Mouse (Mus musculus) kidney, embryonic 14.5 days (tissue): ENCODE results near the gene Supt4a. TPM values are rescaled to one million over a fixed set of nuclear protein-coding genes. Genes with fewer than 3 reads are reported as not detected.
A peak's percentile ranks its signal among the peaks of the same experiment; 100 is the strongest.

ENCODE experiments used
- ATAC-seq: fragments of 200-750 bp; cut with Nextera tagmentation; 2 replicates; pipeline ENCODE4 v1.8.0; 2017; ENCODE audit warnings: moderate number of reproducible peaks, mild to moderate bottlenecking, moderate TSS enrichment, moderate library complexity; ENCODE audit not compliant: low FRiP score, low TSS enrichment
- H3K27ac ChIP-seq: fragments of 300-500 bp; sonication (generic); 2 replicates; pipeline ENCODE4 v1.5.1; 2014; ENCODE audit warnings: low read depth, mild to moderate bottlenecking, low read length, moderate library complexity, mixed read lengths
- H3K27me3 ChIP-seq: fragments of 300-500 bp; sonication (generic); 2 replicates; pipeline ENCODE4 v1.6.1; 2014; ENCODE audit warnings: mild to moderate bottlenecking, low read length; ENCODE audit not compliant: control insufficient read depth, insufficient read depth
- H3K36me3 ChIP-seq: fragments of 300-500 bp; sonication (generic); 2 replicates; pipeline ENCODE4 v1.6.1; 2014; ENCODE audit warnings: low read length, mixed read lengths; ENCODE audit not compliant: control insufficient read depth, insufficient read depth
- H3K4me1 ChIP-seq: fragments of 300-500 bp; sonication (generic); 2 replicates; pipeline ENCODE4 v1.6.1; 2014; ENCODE audit warnings: low read length, mixed read lengths; ENCODE audit not compliant: control insufficient read depth, insufficient read depth
- H3K4me2 ChIP-seq: fragments of 300-500 bp; sonication (generic); replicated peaks from 2 replicates; pipeline ENCODE4 v1.6.1; 2014; ENCODE audit warnings: low read depth, mild to moderate bottlenecking, low read length
- H3K4me3 ChIP-seq: fragments of 300-500 bp; sonication (generic); 2 replicates; pipeline ENCODE4 v1.5.1; 2014; ENCODE audit warnings: mild to moderate bottlenecking, low read length
- H3K9ac ChIP-seq: fragments of 300-500 bp; sonication (generic); 2 replicates; pipeline ENCODE4 v1.6.1; 2014; ENCODE audit warnings: low read depth, mild to moderate bottlenecking, low read length, moderate library complexity
- H3K9me3 ChIP-seq: fragments of 300-500 bp; sonication (generic); 2 replicates; pipeline ENCODE4 v1.6.1; 2016; ENCODE audit warnings: low read length; ENCODE audit not compliant: control insufficient read depth
- WGBS: fragments of 180-500 bp; shearing (Covaris S2); extraction: QIAGEN DNeasy Blood & Tissue Kit; methylation state at CpG from one replicate; pipeline ENCODE4 v1.1.7; 2014; 5-methylcytosine and 5-hydroxymethylcytosine counted together
- polyA plus RNA-seq: library from polyadenylated mRNA; unstranded; fragments of >200 nt; fragmentation: Nextera tagmentation; extraction: Ambion mirVana; gene quantifications from 2 replicates; pipeline ENCODE4 v1.2.1, GENCODE M21; 2014

The Supt4a gene
- polyA plus RNA-seq, 1 experiment from 2014 or later: 188 TPM

- Histone ChIP-seq H3K4me3 (peak overlapping the region; percentile 40), H3K27me3 (peaks cover 60% of the 10 kb centered on the region), H3K27ac (no peak overlapping the region), H3K36me3 (no peaks in the 10 kb centered on the region), H3K4me1 (peaks cover 6% of the 10 kb centered on the region; the same call in 1 of the 2 replicates), H3K4me2 (peak overlapping the region; percentile 90), H3K9me3 (no peaks in the 10 kb centered on the region), H3K9ac (peak overlapping the region; percentile 63)
- WGBS: under 1% methylated on average over 65 of the region's 65 CpGs
- ATAC-seq: peak; percentile 37
Measured at GRCm38 (mm10) chr11:87763988-87764876, 26.9 kb downstream of the Supt4a start.

DNA sequence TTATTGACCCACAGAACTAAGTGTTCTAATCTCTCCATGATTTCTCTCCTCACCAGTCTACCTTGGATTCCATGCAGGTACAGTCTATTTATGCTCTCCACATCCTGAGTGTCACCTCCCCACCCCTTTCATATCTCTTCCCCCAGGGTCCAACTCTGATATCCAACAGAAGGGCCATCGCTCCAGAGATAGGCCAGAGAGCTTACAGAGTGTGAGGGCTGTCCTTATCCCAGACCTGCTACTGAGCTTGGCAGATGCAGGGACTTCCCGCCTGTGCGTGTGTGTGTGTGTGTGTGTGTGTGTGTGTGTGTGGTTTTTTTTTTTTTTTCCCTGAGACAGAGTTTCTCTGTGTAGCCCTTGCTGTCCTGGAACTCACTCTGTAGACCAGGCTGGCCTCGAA is 31.4 kb downstream of the Supt4a start:
- Histone ChIP-seq H3K27ac (no peak overlapping the region), H3K4me2 (no peak overlapping the region), H3K4me3 (no peak overlapping the region), H3K9me3 (no peaks in the 10 kb centered on the region), H3K4me1 (peaks cover 5% of the 10 kb centered on the region; the same call in 1 of the 2 replicates), H3K9ac (no peak overlapping the region), H3K36me3 (no peaks in the 10 kb centered on the region), H3K27me3 (peaks cover 22% of the 10 kb centered on the region)
- 91% methylated on average over 4 of the region's 4 CpGs for WGBS
- ATAC-seq: no peak

GRCm38 (mm10) chr11:87770989-87771388 is 33.6 kb downstream of the Supt4a start:
- no peaks in the 10 kb centered on the region for H3K36me3 ChIP-seq
- 0 out of 2 replicates have a peak, but pooled peaks have one; percentile 32 for ATAC-seq
- WGBS: 51% methylated on average over 3 of the region's 3 CpGs
- peaks cover under 1% of the 10 kb centered on the region; the same call in 1 of the 2 replicates for H3K27me3 ChIP-seq
- no peak overlapping the region for H3K4me3 ChIP-seq
- no peaks in the 10 kb centered on the region for H3K9me3 ChIP-seq
- H3K27ac ChIP-seq: no peak overlapping the region
- H3K4me1 ChIP-seq: no peaks in the 10 kb centered on the region
- no peak overlapping the region for H3K4me2 ChIP-seq
- H3K9ac ChIP-seq: no peak overlapping the region

- Histone ChIP-seq H3K4me3 (no peak overlapping the region), H3K9ac (no peak overlapping the region), H3K9me3 (no peaks in the 10 kb centered on the region), H3K27me3 (no peaks in the 10 kb centered on the region), H3K4me2 (no peak overlapping the region), H3K27ac (no peak overlapping the region), H3K4me1 (peaks cover under 1% of the 10 kb centered on the region; the same call in 1 of the 2 replicates), H3K36me3 (no peaks in the 10 kb centered on the region)
- 90% methylated on average over 3 of the region's 3 CpGs for WGBS
- no peak for ATAC-seq
Measured at GRCm38 (mm10) chr11:87772354-87772753, 35.0 kb downstream of the Supt4a start.

- Histone ChIP-seq H3K9ac (peak overlapping the region; percentile 63), H3K4me1 (peaks cover 13% of the 10 kb centered on the region), H3K27me3 (0 out of 2 replicates have a peak, but pooled peaks cover 3% of the 10 kb centered on the region), H3K4me3 (peak overlapping the region; percentile 39), H3K9me3 (no peaks in the 10 kb centered on the region), H3K27ac (no peak overlapping the region), H3K36me3 (no peaks in the 10 kb centered on the region), H3K4me2 (peak overlapping the region; percentile 76)
- ATAC-seq: peak; percentile 94
- WGBS: 5% methylated on average over 31 of the region's 32 CpGs
Measured at GRCm38 (mm10) chr11:87778100-87778765, 40.9 kb downstream of the Supt4a start.

GRCm38 (mm10) chr11:87778915-87779314 is 41.6 kb downstream of the Supt4a start:
- Histone ChIP-seq H3K36me3 (no peaks in the 10 kb centered on the region), H3K27me3 (0 out of 2 replicates have a peak, but pooled peaks cover 3% of the 10 kb centered on the region), H3K4me1 (peaks cover 13% of the 10 kb centered on the region), H3K9me3 (no peaks in the 10 kb centered on the region), H3K4me2 (peak overlapping the region; percentile 76), H3K4me3 (peak overlapping the region; percentile 39; the same call in 1 of the 2 replicates), H3K27ac (no peak overlapping the region), H3K9ac (peak overlapping the region; percentile 28; the same call in 1 of the 2 replicates)
- ATAC-seq: peak; percentile 13; the same call in 1 of the 2 replicates
- 46% methylated on average over 12 of the region's 12 CpGs for WGBS

DNA sequence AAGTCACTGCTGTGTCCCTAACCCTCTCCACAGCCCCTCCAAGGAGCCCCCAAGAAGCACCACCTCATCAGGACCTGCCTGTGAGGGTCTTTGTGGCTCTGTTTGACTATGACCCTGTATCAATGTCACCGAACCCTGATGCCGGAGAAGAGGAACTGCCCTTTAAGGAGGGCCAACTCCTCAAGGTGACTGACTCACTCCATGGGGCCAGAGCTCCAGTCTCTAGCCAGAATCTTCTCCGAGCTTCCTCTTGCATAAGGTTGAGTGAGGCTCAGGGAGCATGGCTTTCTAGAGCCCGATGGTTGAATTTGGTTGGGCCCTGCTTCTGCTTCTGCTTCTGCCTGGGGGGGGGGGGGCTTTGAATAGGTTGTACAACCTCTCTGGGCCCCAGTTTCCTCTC is 42.0 kb downstream of the Supt4a start:
- no peak for ATAC-seq
- Histone ChIP-seq H3K4me1 (peaks cover 13% of the 10 kb centered on the region), H3K9ac (no peak overlapping the region), H3K4me3 (no peak overlapping the region), H3K9me3 (no peaks in the 10 kb centered on the region), H3K27ac (no peak overlapping the region), H3K27me3 (0 out of 2 replicates have a peak, but pooled peaks cover 3% of the 10 kb centered on the region), H3K4me2 (no peak overlapping the region), H3K36me3 (no peaks in the 10 kb centered on the region)
- 78% methylated on average over 4 of the region's 4 CpGs for whole genome bisulfite sequencing

GRCm38 (mm10) chr11:87780130-87780529 is 42.8 kb downstream of the Supt4a start:
- Histone ChIP-seq H3K36me3 (no peaks in the 10 kb centered on the region), H3K27ac (no peak overlapping the region), H3K9ac (no peak overlapping the region), H3K4me3 (no peak overlapping the region), H3K4me1 (peaks cover 13% of the 10 kb centered on the region), H3K4me2 (no peak overlapping the region), H3K27me3 (0 out of 2 replicates have a peak, but pooled peaks cover 3% of the 10 kb centered on the region), H3K9me3 (no peaks in the 10 kb centered on the region)
- no peak for ATAC-seq
- 82% methylated on average over 8 of the region's 8 CpGs for WGBS
